Mouse (Mus musculus) liver, embryonic 15.5 days (tissue): ENCODE results near the gene Chd1. TPM values are rescaled to one million over a fixed set of nuclear protein-coding genes. Genes with fewer than 3 reads are reported as not detected.

Source experiments
- ATAC-seq: fragments of 200-750 bp; cut with Nextera tagmentation; 2 replicates; pipeline ENCODE4 v1.8.0; 2017; ENCODE audit warnings: moderate number of reproducible peaks, mild to moderate bottlenecking, moderate library complexity; ENCODE audit not compliant: insufficient read depth
- H3K27ac ChIP-seq: fragments of 300-500 bp; sonication (generic); replicated peaks from 2 replicates; pipeline ENCODE4 v1.5.1; 2015; ENCODE audit warnings: mild to moderate bottlenecking, inconsistent platforms
- H3K27me3 ChIP-seq: fragments of 300-500 bp; sonication (generic); 2 replicates; pipeline ENCODE4 v1.6.1; 2015; ENCODE audit warnings: mild to moderate bottlenecking, inconsistent platforms
- H3K36me3 ChIP-seq: fragments of 300-500 bp; sonication (generic); replicated peaks from 2 replicates; pipeline ENCODE4 v1.6.1; 2015; ENCODE audit warnings: moderate library complexity, mild to moderate bottlenecking, inconsistent platforms
- H3K4me1 ChIP-seq: fragments of 300-500 bp; sonication (generic); replicated peaks from 2 replicates; pipeline ENCODE4 v1.6.1; 2015; ENCODE audit warnings: inconsistent platforms
- H3K4me2 ChIP-seq: fragments of 300-500 bp; sonication (generic); 2 replicates; pipeline ENCODE4 v1.6.1; 2015; ENCODE audit warnings: moderate library complexity, mild to moderate bottlenecking, inconsistent platforms
- H3K4me3 ChIP-seq: fragments of 300-500 bp; sonication (generic); replicated peaks from 2 replicates; pipeline ENCODE4 v1.5.1; 2015; ENCODE audit warnings: mild to moderate bottlenecking, inconsistent platforms
- H3K9ac ChIP-seq: fragments of 300-500 bp; sonication (generic); 2 replicates; pipeline ENCODE4 v1.6.1; 2015; ENCODE audit warnings: moderate library complexity, mild to moderate bottlenecking, inconsistent platforms
- H3K9me3 ChIP-seq: fragments of 300-500 bp; sonication (generic); replicated peaks from 2 replicates; pipeline ENCODE4 v1.6.1; 2016; ENCODE audit warnings: inconsistent platforms
- WGBS: fragments of 180-500 bp; shearing (Covaris S2); methylation state at CpG from one replicate; pipeline ENCODE4 v1.1.7; 2015; ENCODE audit warnings: mixed read lengths; ENCODE audit not compliant: insufficient replicate concordance; 5-methylcytosine and 5-hydroxymethylcytosine counted together
- polyA plus RNA-seq: library from polyadenylated mRNA; unstranded; fragments of >200 nt; fragmentation: Nextera tagmentation; extraction: Ambion mirVana; gene quantifications from 2 replicates; pipeline ENCODE4 v1.2.1, GENCODE M21; 2015

Gene Chd1
- polyA plus RNA-seq: 11.9 and 12.7 TPM in 2 replicates

DNA sequence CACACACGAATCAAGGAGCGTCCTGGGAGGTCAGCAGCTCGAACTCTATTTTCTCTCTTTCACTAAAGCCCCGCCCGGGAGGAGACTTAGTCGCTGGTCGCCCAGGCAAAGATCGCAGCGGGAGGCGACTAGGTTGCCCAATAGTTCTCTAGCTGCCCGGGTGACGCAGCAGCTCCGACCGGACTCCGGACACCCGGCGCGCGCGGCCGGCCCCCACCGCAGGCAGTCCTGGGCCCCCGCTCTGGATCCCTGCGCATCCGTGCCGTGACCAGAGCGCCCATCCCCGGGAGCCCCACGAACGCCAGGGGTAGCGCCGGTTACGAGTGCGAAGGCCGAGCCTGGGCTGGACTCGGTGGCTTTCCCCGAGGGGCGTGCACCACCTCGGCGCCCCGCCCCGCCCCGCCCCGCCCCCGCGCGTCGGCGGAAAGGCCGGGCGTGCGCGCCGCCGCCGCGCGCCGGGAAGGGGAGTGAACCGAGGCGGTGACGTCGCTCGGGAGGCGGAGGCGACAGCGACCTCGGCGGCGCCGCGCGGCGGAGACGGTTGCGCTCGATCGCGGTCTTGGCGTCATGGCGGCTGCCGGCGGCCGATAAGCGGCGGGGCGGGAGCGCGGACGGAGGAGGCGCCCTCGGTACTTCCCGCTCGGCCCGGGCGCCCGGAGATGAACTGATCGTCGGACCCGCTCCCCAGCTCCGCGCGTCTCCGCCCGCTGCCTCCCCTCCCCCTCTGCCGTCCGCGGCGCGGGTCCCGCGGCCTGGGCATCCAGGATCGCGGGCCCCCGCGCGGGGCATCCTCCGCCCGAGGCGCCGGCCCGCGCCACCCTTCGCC is at the start of gene Chd1:
TSS of gene Chd1 (plus strand) at position 493 of the 826 bp plus-strand sequence.
- ATAC-seq: peak; percentile 91
- Histone ChIP-seq H3K4me3 (peak within 1 kb of the TSS; percentile 94), H3K9ac (peak within 1 kb of the TSS; percentile 97), H3K36me3 (peaks cover 14% of the 10 kb centered on the region), H3K27ac (peak within 1 kb of the TSS; percentile 98), H3K4me2 (peak within 1 kb of the TSS; percentile 78), H3K4me1 (peaks cover 30% of the 10 kb centered on the region), H3K9me3 (no peaks in the 10 kb centered on the region), H3K27me3 (no peaks in the 10 kb centered on the region)
- WGBS: under 1% methylated on average over 100 of the region's 124 CpGs

DNA sequence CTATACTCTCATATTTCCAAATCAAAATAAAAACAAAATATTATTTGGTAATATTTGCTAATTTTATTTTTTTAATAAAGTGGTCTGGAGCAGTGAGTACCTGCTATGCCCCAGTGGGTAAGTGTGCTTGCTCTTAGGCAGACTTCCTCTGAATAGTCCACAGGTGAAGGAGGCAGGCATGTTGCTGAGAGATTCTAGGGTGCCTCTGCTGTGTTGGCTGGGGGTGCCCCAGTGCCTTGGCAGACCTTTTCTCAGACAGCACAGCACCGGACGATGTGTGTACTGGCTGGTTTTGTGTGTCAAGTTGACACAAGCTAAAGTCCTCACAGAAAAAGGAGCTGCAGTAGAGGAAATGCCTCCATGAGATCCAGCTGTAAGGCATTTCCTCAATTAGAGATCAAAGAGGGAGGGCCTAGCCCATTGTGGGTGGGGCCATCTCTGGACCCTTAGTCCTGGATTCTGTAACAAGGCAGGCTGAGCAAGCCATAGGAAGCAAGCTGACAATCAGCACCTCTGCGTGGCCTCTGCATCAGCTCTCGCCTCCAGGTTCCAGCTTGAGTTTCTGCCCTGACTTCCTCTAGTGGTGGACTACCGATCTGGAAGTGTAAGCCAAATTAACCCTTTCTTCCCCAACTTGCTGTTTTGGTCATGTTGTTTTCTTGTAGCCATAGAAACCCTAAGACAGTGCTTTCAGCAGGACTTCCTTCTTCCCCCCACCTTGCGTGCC is 47.7 kb upstream of the Chd1 start:
- no peak overlapping the region for H3K4me3 ChIP-seq
- H3K4me2 ChIP-seq: no peak overlapping the region; the same call in 1 of the 2 replicates
- 0 out of 2 replicates have a peak, but pooled peaks cover 5% of the 10 kb centered on the region for H3K4me1 ChIP-seq
- no peaks in the 10 kb centered on the region for H3K9me3 ChIP-seq
- no peaks in the 10 kb centered on the region for H3K27me3 ChIP-seq
- H3K36me3 ChIP-seq: no peaks in the 10 kb centered on the region
- no peak overlapping the region for H3K9ac ChIP-seq
- no peak for ATAC-seq
- 23% methylated on average over 6 of the region's 6 CpGs for WGBS
- no peak overlapping the region for H3K27ac ChIP-seq

DNA sequence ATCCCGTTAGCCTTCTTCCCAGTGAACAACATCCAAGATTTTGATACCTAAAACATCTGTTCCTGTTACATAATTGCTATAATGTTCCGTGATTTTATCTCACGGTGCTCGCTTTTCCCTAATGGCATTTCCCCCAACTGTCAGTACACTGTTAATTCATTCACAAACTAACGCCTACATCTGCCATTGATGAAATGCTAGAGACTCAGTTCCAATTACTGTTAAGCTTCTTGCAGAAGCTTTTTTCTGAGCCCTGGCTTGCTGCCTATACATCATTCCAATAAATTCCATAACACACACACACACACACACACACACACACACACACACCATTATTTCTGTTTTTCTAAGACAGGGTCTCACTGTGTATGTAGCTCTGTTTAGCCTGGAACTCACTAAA is 31.9 kb upstream of the Chd1 start:
- WGBS: 69% methylated on average over 5 of the region's 5 CpGs
- ATAC-seq: no peak
- no peak overlapping the region for H3K4me3 ChIP-seq
- H3K27ac ChIP-seq: no peak overlapping the region
- H3K4me1 ChIP-seq: no peaks in the 10 kb centered on the region
- no peak overlapping the region for H3K9ac ChIP-seq
- no peaks in the 10 kb centered on the region for H3K27me3 ChIP-seq
- no peaks in the 10 kb centered on the region for H3K36me3 ChIP-seq
- H3K9me3 ChIP-seq: no peaks in the 10 kb centered on the region
- no peak overlapping the region for H3K4me2 ChIP-seq

DNA sequence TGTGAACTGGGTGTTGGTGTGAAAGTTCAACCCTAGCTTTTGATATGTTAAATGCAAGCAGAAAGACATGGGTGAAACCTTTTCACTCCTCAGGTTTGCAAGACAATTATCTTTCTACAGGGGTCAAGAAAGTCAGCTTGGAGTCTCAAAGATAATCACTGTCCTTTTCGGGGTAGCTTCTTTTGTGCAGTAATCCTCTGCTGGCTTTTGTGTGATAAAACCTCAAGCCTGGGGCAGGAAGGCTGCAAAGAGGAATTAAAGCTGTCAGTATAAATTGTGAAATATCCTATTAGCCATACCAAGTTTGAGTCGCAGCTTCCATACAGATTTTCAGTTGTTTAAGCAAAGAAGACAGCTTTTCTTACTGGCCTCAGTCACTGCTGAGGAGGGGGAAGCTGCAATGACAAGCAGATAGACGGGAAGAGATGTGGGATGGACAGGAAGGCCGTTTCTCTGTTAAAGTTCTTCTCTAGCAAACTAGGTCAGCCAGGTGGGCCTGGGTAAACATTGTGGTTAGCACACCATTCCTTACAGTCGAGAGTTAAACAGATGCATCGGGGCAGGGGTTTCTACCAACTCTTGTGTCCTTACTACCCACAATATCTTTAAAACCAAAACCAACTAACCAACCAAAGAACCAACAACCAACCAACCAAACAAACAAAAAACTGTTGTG is 26.7 kb upstream of the Chd1 start:
- Histone ChIP-seq H3K4me3 (no peak overlapping the region), H3K4me1 (no peaks in the 10 kb centered on the region), H3K9ac (no peak overlapping the region), H3K9me3 (no peaks in the 10 kb centered on the region), H3K27me3 (no peaks in the 10 kb centered on the region), H3K27ac (no peak overlapping the region), H3K4me2 (no peak overlapping the region), H3K36me3 (no peaks in the 10 kb centered on the region)
- 11% methylated on average over 6 of the region's 6 CpGs for WGBS
- no peak for ATAC-seq

DNA sequence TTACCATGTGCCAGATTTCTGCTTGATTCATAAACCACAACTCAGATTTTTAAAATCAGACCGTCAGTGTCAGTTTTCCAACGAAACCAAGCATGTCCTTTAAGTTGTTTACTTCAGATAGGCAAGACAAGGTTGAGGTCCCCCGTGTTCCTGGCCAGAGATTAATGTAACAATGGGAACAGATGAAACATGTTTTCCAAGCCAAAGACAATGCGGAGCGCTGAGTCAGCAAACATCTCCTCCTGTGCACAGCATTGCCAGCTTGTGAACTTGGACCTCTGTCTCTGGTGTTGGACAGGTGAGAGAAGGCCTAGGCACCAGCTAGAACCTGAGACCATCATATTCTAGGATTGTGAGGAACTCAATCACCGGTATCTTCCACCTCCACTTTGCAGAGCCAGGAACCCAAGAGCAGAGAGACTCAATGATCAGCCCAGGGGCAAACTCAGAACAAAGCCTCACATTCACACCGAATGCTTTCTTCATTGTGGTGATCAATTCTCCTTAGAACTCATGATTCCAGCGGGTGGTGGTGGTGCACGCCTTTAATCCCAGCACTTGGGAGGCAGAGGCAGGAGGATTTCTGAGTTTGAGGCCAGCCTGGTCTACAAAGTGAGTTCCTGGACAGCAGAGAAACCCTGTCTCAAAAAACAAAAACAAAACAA is 24.7 kb upstream of the Chd1 start:
- H3K4me2 ChIP-seq: no peak overlapping the region
- no peaks in the 10 kb centered on the region for H3K36me3 ChIP-seq
- no peak overlapping the region for H3K9ac ChIP-seq
- WGBS: 62% methylated on average over 9 of the region's 9 CpGs
- no peaks in the 10 kb centered on the region for H3K27me3 ChIP-seq
- H3K4me3 ChIP-seq: no peak overlapping the region
- no peak overlapping the region for H3K27ac ChIP-seq
- ATAC-seq: no peak
- no peaks in the 10 kb centered on the region for H3K9me3 ChIP-seq
- H3K4me1 ChIP-seq: no peaks in the 10 kb centered on the region

DNA sequence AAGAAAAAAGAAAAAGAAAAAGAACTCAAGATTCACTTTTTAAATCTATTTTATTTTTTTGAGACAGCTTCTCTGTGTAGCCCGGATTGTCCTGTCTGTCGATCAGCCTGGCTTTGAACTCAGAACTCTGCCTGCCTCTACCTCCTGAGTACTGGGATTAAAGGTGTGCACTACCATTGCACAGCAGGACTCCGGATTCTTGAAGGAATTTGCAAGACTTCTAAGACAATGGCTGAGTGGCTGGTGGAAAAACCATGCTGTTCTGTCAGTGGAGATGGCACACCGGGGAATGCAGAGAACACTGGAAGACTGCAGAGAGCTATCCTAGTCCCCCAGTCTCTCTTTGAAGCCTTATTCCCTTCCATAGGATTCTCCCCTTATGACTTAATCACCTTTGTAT is 24.1 kb upstream of the Chd1 start:
- Histone ChIP-seq H3K36me3 (no peaks in the 10 kb centered on the region), H3K9ac (no peak overlapping the region), H3K27me3 (no peaks in the 10 kb centered on the region), H3K9me3 (no peaks in the 10 kb centered on the region), H3K4me3 (no peak overlapping the region), H3K4me2 (no peak overlapping the region), H3K27ac (no peak overlapping the region), H3K4me1 (no peaks in the 10 kb centered on the region)
- 69% methylated on average over 4 of the region's 4 CpGs for WGBS
- ATAC-seq: no peak

DNA sequence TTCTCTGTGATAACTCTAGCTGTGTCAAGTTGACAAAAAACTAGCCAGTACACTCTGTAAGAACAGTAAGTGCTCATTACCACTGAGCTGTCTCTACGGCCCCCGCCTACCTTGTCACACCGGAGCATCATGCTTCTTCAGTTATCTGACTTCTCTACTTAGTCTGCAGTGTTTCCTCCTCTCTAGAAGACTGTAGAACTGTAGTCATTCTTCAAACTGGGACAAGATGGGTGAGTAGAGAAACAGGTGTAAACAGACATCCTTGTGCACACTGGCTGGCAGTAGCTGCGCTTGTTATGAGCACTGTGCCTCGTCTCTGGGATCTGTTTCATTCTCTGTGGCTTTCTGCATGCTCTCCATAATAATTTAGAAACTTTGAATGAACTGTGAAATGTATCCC is 18.4 kb upstream of the Chd1 start:
- Histone ChIP-seq H3K27ac (no peak overlapping the region), H3K9ac (no peak overlapping the region)
- WGBS: 73% methylated on average over 5 of the region's 5 CpGs

DNA sequence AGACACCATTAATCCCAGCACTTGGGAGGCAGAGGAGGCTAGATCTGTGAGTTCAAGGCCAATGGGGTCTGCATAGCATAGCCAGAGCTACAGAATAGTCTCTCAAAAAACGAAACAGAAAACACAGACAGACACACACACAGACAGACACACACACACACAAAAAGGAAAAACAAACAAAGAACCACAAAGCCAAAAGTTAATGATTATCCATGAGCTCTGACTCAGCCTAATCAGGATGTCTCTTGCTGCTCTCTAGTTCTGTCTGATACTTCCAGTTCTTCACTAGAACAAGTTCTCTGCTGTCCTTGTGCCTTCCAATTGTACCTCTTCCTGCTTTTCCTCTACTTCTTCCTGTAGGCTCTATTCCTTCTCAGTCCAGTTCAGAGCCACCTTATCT is 14.5 kb upstream of the Chd1 start:
- no peak overlapping the region for H3K4me2 ChIP-seq
- no peaks in the 10 kb centered on the region for H3K4me1 ChIP-seq
- no peaks in the 10 kb centered on the region for H3K9me3 ChIP-seq
- ATAC-seq: peak; percentile 34; the same call in 1 of the 2 replicates
- H3K27ac ChIP-seq: no peak overlapping the region; the same call in 1 of the 2 replicates
- no peaks in the 10 kb centered on the region for H3K27me3 ChIP-seq
- no peak overlapping the region for H3K9ac ChIP-seq
- 23% methylated on average over 1 of the region's 1 CpGs for WGBS
- no peaks in the 10 kb centered on the region for H3K36me3 ChIP-seq
- no peak overlapping the region for H3K4me3 ChIP-seq

More for the DNA sequence above, 18.4 kb upstream of the Chd1 start:
- no peaks in the 10 kb centered on the region for H3K27me3 ChIP-seq
- ATAC-seq: no peak
- no peak overlapping the region for H3K4me3 ChIP-seq
- H3K36me3 ChIP-seq: no peaks in the 10 kb centered on the region
- H3K4me1 ChIP-seq: no peaks in the 10 kb centered on the region
- H3K4me2 ChIP-seq: no peak overlapping the region
- H3K9me3 ChIP-seq: no peaks in the 10 kb centered on the region

DNA sequence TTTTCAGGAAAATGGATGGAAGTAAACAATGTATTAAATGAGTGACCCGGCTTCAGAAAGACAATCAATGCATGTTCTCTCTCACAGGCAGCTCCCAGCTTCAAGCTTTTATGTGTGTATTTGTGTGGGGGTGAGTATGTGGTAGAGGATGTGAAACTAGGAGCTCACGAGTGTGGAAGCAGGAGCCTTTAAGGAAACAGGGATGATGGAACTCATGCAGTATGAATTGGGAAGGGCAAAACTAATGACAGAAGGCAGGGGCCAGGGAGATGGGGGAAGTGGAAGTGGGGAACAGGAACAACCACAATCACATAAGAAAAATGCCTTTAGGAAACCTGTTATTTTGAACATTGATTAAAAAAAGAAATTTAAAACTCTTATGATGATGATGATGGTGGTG is 9.2 kb upstream of the Chd1 start:
- H3K4me2 ChIP-seq: no peak overlapping the region
- H3K9me3 ChIP-seq: no peaks in the 10 kb centered on the region
- H3K9ac ChIP-seq: no peak overlapping the region
- H3K27ac ChIP-seq: no peak overlapping the region
- no peaks in the 10 kb centered on the region for H3K27me3 ChIP-seq
- no peak for ATAC-seq
- H3K4me3 ChIP-seq: no peak overlapping the region
- no peaks in the 10 kb centered on the region for H3K4me1 ChIP-seq
- WGBS: 41% methylated on average over 2 of the region's 2 CpGs
- no peaks in the 10 kb centered on the region for H3K36me3 ChIP-seq

DNA sequence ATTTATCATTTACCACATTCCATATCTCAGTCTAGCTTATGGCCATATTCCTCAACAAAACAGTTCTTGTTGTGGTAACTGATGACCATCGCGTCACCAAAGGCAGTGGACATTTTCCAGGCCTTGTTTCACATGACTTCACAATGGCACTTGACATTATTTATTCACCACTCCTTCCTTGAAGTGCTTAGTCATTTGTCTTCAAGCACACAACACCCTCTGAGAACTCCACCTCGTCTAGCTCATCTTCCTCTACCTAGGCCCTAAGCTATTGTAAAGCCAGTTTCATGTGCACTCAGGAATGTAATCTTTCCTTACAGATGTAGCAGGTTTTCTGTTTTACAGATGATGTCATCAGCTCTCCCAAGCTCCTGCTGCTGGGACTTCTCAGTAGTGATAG is 5.8 kb upstream of the Chd1 start:
- 59% methylated on average over 3 of the region's 3 CpGs for WGBS
- no peaks in the 10 kb centered on the region for H3K9me3 ChIP-seq
- H3K27ac ChIP-seq: no peak overlapping the region
- no peaks in the 10 kb centered on the region for H3K36me3 ChIP-seq
- no peak overlapping the region for H3K9ac ChIP-seq
- H3K4me3 ChIP-seq: no peak overlapping the region
- H3K27me3 ChIP-seq: no peaks in the 10 kb centered on the region
- H3K4me2 ChIP-seq: no peak overlapping the region
- no peak for ATAC-seq
- peaks cover 3% of the 10 kb centered on the region; the same call in 1 of the 2 replicates for H3K4me1 ChIP-seq
